Mouse (Mus musculus): ENCODE results near the gene Pla2g15. TPM values are rescaled to one million over a fixed set of nuclear protein-coding genes. Genes with fewer than 3 reads are reported as not detected.

Gene Pla2g15
- polyA plus RNA-seq, 1 experiment = 18.0 TPM

- H3K9ac ChIP-seq (ENCODE audit: low read depth, poor library complexity, severe bottlenecking) = no peak overlapping the region
- H3K27me3 ChIP-seq (ENCODE audit: control insufficient read depth, insufficient read depth, low read length, poor library complexity, severe bottlenecking) = no peaks in the 10 kb centered on the region
- H3K4me1 ChIP-seq (ENCODE audit: control insufficient read depth, insufficient read depth, low read length) = no peaks in the 10 kb centered on the region
- TF ChIP-seq EP300 (IDR thresholded peaks at IDR 0.05; ENCODE audit: insufficient read depth, low read depth, low read length) (no peak), POLR2A (IDR thresholded peaks at IDR 0.05; ENCODE audit: insufficient read depth, low read length) (no peak), CTCF (IDR thresholded peaks at IDR 0.05; ENCODE audit: low read depth, low read length) (no peak)
- peaks cover 14% of the 10 kb centered on the region; the same call in 1 of the 2 replicates for H3K36me3 ChIP-seq (ENCODE audit: control insufficient read depth, insufficient read depth, low read length, poor library complexity, severe bottlenecking)
- no peaks in the 10 kb centered on the region for H3K9me3 ChIP-seq (replicated peaks; ENCODE audit: control insufficient read depth, insufficient read depth, low read length, poor library complexity, severe bottlenecking)
- H3K4me3 ChIP-seq (ENCODE audit: low read depth, low read length) = no peak overlapping the region
- H3K27ac ChIP-seq (ENCODE audit: insufficient read depth, low read length) = no peak overlapping the region
Observed at GRCm38 (mm10) chr8:106163251-106163650, 13.1 kb downstream of the Pla2g15 start.

GRCm38 (mm10) chr8:106165460-106165859 is 15.3 kb downstream of the Pla2g15 start:
- H3K4me3 ChIP-seq (ENCODE audit: low read depth, low read length) = no peak overlapping the region
- no peaks in the 10 kb centered on the region for H3K9me3 ChIP-seq (replicated peaks; ENCODE audit: control insufficient read depth, insufficient read depth, low read length, poor library complexity, severe bottlenecking)
- H3K27me3 ChIP-seq (ENCODE audit: control insufficient read depth, insufficient read depth, low read length, poor library complexity, severe bottlenecking) = 0 out of 2 replicates have a peak, but pooled peaks cover 2% of the 10 kb centered on the region
- peaks cover 14% of the 10 kb centered on the region; the same call in 1 of the 2 replicates for H3K36me3 ChIP-seq (ENCODE audit: control insufficient read depth, insufficient read depth, low read length, poor library complexity, severe bottlenecking)
- TF ChIP-seq POLR2A (IDR thresholded peaks at IDR 0.05; ENCODE audit: insufficient read depth, low read length) (no peak), EP300 (IDR thresholded peaks at IDR 0.05; ENCODE audit: insufficient read depth, low read depth, low read length) (no peak), CTCF (IDR thresholded peaks at IDR 0.05; ENCODE audit: low read depth, low read length) (peak; percentile 77)
- no peak overlapping the region for H3K27ac ChIP-seq (ENCODE audit: insufficient read depth, low read length)
- peaks cover 2% of the 10 kb centered on the region for H3K4me1 ChIP-seq (ENCODE audit: control insufficient read depth, insufficient read depth, low read length)
- H3K9ac ChIP-seq (ENCODE audit: low read depth, poor library complexity, severe bottlenecking) = no peak overlapping the region

- peak within 1 kb of the TSS; percentile 84 for H3K9ac ChIP-seq (ENCODE audit: low read depth, poor library complexity, severe bottlenecking)
- peaks cover 8% of the 10 kb centered on the region; the same call in 1 of the 2 replicates for H3K36me3 ChIP-seq (ENCODE audit: control insufficient read depth, insufficient read depth, low read length, poor library complexity, severe bottlenecking)
- no peak for TF ChIP-seq POLR2A (IDR thresholded peaks at IDR 0.05; ENCODE audit: insufficient read depth, low read length)
- no peak for TF ChIP-seq CTCF (IDR thresholded peaks at IDR 0.05; ENCODE audit: low read depth, low read length)
- TF ChIP-seq EP300 (IDR thresholded peaks at IDR 0.05; ENCODE audit: insufficient read depth, low read depth, low read length) = no peak
- H3K27ac ChIP-seq (ENCODE audit: insufficient read depth, low read length) = 0 out of 2 replicates have a peak within 1 kb of the TSS, but pooled peaks have one; percentile 7
- no peaks in the 10 kb centered on the region for H3K9me3 ChIP-seq (replicated peaks; ENCODE audit: control insufficient read depth, insufficient read depth, low read length, poor library complexity, severe bottlenecking)
- 0 out of 2 replicates have a peak, but pooled peaks cover 2% of the 10 kb centered on the region for H3K27me3 ChIP-seq (ENCODE audit: control insufficient read depth, insufficient read depth, low read length, poor library complexity, severe bottlenecking)
- peak within 1 kb of the TSS; percentile 86 for H3K4me3 ChIP-seq (ENCODE audit: low read depth, low read length)
- peaks cover 2% of the 10 kb centered on the region for H3K4me1 ChIP-seq (ENCODE audit: control insufficient read depth, insufficient read depth, low read length)
Observed at GRCm38 (mm10) chr8:106168356-106169016, 18.3 kb downstream of the Pla2g15 start, which contains the start of gene Slc7a6. TSS of gene Slc7a6 (plus strand) at chr8:106168857.

- no peaks in the 10 kb centered on the region; the same call in 1 of the 2 replicates for H3K36me3 ChIP-seq (ENCODE audit: control insufficient read depth, insufficient read depth, low read length, poor library complexity, severe bottlenecking)
- H3K27ac ChIP-seq (ENCODE audit: insufficient read depth, low read length) = 0 out of 2 replicates have a peak overlapping the region, but pooled peaks have one; percentile 7
- no peaks in the 10 kb centered on the region for H3K9me3 ChIP-seq (replicated peaks; ENCODE audit: control insufficient read depth, insufficient read depth, low read length, poor library complexity, severe bottlenecking)
- H3K4me1 ChIP-seq (ENCODE audit: control insufficient read depth, insufficient read depth, low read length) = peaks cover 2% of the 10 kb centered on the region
- H3K27me3 ChIP-seq (ENCODE audit: control insufficient read depth, insufficient read depth, low read length, poor library complexity, severe bottlenecking) = 0 out of 2 replicates have a peak, but pooled peaks cover 2% of the 10 kb centered on the region
- peak overlapping the region; percentile 86 for H3K4me3 ChIP-seq (ENCODE audit: low read depth, low read length)
- peak overlapping the region; percentile 84 for H3K9ac ChIP-seq (ENCODE audit: low read depth, poor library complexity, severe bottlenecking)
- TF ChIP-seq CTCF (IDR thresholded peaks at IDR 0.05; ENCODE audit: low read depth, low read length) (no peak), POLR2A (IDR thresholded peaks at IDR 0.05; ENCODE audit: insufficient read depth, low read length) (no peak), EP300 (IDR thresholded peaks at IDR 0.05; ENCODE audit: insufficient read depth, low read depth, low read length) (no peak)
Observed at GRCm38 (mm10) chr8:106169017-106169933, 19.1 kb downstream of the Pla2g15 start.

GRCm38 (mm10) chr8:106169934-106170480 is 19.8 kb downstream of the Pla2g15 start:
- Histone ChIP-seq H3K36me3 (ENCODE audit: control insufficient read depth, insufficient read depth, low read length, poor library complexity, severe bottlenecking) (no peaks in the 10 kb centered on the region), H3K27ac (ENCODE audit: insufficient read depth, low read length) (no peak overlapping the region), H3K9ac (ENCODE audit: low read depth, poor library complexity, severe bottlenecking) (peak overlapping the region; percentile 84), H3K9me3 (replicated peaks; ENCODE audit: control insufficient read depth, insufficient read depth, low read length, poor library complexity, severe bottlenecking) (no peaks in the 10 kb centered on the region), H3K4me1 (ENCODE audit: control insufficient read depth, insufficient read depth, low read length) (peaks cover 2% of the 10 kb centered on the region), H3K4me3 (ENCODE audit: low read depth, low read length) (0 out of 2 replicates have a peak overlapping the region, but pooled peaks have one; percentile 20), H3K27me3 (ENCODE audit: control insufficient read depth, insufficient read depth, low read length, poor library complexity, severe bottlenecking) (0 out of 2 replicates have a peak, but pooled peaks cover 2% of the 10 kb centered on the region)
- TF ChIP-seq EP300 (IDR thresholded peaks at IDR 0.05; ENCODE audit: insufficient read depth, low read depth, low read length) (no peak), POLR2A (IDR thresholded peaks at IDR 0.05; ENCODE audit: insufficient read depth, low read length) (no peak), CTCF (IDR thresholded peaks at IDR 0.05; ENCODE audit: low read depth, low read length) (no peak)
